Mouse (Mus musculus) kidney, postnatal 25 days (tissue): ENCODE data around the gene Olfr763.
"Not testable (repeated sequence)": the region's sequence is repeated elsewhere in the genome, so short reads cannot be mapped to it uniquely, and the experiment has no call there.

Source experiments
- DNase-seq, 2 experiments: peaks; one replicate each; pipeline ENCODE4 v3.0.0; 2021; ENCODE audit warnings: mixed read lengths in 2 of 2

The Olfr763 gene

DNA sequence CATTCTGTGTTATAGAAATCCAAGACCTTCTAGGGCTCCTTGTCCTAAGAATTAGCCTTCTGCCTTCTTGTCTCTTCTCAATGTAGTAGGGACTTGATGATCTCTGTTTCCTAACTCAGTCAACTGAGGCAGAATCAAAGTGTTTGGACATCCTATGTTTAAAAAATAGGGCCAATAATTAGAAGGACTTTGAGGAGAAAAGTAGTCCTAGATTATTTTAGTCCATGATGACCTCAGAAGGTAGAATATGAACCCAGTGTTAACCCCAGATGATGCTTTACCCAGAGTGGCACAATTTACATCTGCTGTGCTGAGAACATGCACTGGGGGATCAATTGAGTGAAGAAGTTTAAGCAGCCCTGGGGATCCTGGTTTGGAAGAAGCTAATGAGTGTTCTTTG is 39.3 kb downstream of the Olfr763 start, which contains the start of gene Olfr765:
TSS of gene Olfr765 (minus strand) at position 101 of the 400 bp plus-strand sequence.
- not testable (repeated sequence) for DNase-seq
